8 mouse cellular contexts compared by ENCODE assay signal in genomic region chr11:80088917-80089816, GRCm38 (mm10). TPM values are rescaled to one million over a fixed set of nuclear protein-coding genes. Genes with fewer than 3 reads are reported as not detected.
DNase-seq lines count a peak whose midpoint lies in the region; ATAC-seq lines count a peak whose summit lies in the region.

Gene Atad5, plus strand, starts transcription at chr11:80089400.

- no peaks in the 10 kb centered on the region for H3K27me3 ChIP-seq in hindbrain, embryonic 13.5 days

- peak within 1 kb of the TSS; percentile 92 for H3K9ac ChIP-seq in hindbrain, embryonic 13.5 days

- peak; percentile 94 for DNase-seq in NIH3T3 (ENCODE audit: low read depth)
- DNase-seq in cerebellum, postnatal 10 days: peak; percentile 96 to 97
- peak; percentile 72 to 84 for DNase-seq in frontal cortex, postnatal 14 days (ENCODE audit: low spot score in 2 of 2)
- peak; percentile 74 to 95 for DNase-seq in layer of hippocampus, postnatal 25 days (ENCODE audit: extremely low spot score in 1 of 2, low spot score in 1 of 2)
- DNase-seq in lung, postnatal 25 days (ENCODE audit: low spot score): peak; percentile 90
- DNase-seq in retina, embryonic 14.5 days (ENCODE audit: low spot score): peak; percentile 96
- peak; percentile 97 for DNase-seq in thymus, postnatal 4 days

- peak; percentile 84 for ATAC-seq in hindbrain, embryonic 13.5 days (ENCODE audit: low FRiP score)

- H3K4me2 ChIP-seq in hindbrain, embryonic 13.5 days: peak within 1 kb of the TSS; percentile 92

- H3K9me3 ChIP-seq in hindbrain, embryonic 13.5 days: no peaks in the 10 kb centered on the region

- no peaks in the 10 kb centered on the region for H3K36me3 ChIP-seq in hindbrain, embryonic 13.5 days

- H3K4me3 ChIP-seq in hindbrain, embryonic 13.5 days: peak within 1 kb of the TSS; percentile 98

- 6% methylated on average over 57 of the region's 57 CpGs for WGBS in hindbrain, embryonic 13.5 days

- peak within 1 kb of the TSS; percentile 3; the same call in 1 of the 2 replicates for H3K27ac ChIP-seq in hindbrain, embryonic 13.5 days

- peaks cover 16% of the 10 kb centered on the region for H3K4me1 ChIP-seq in hindbrain, embryonic 13.5 days (replicated peaks)

RNA-seq across cellular contexts. Expression of gene Atad5, which starts in this region (rescaled TPM):
- 6.1 and 6.3 TPM in 2 replicates for polyA plus RNA-seq in hindbrain, embryonic 13.5 days (2015; fragmentation: Nextera tagmentation; extraction: Ambion mirVana)
- total RNA-seq in layer of hippocampus, postnatal 25 days (2021): 1 to 10 TPM; 3.5 to 4.1 TPM

Comparison
In these comparisons a context has a peak if more than half of its experiments do, and no peak if none do; other contexts are left out.
1. Peak in every context shown above with its lines: DNase-seq, ATAC-seq, H3K4me3 ChIP-seq and H3K27ac ChIP-seq.